Mouse (Mus musculus): ENCODE data around the gene Mapk8ip3. TPM values are rescaled to one million over a fixed set of nuclear protein-coding genes. Genes with fewer than 3 reads are reported as not detected.
A peak's percentile ranks its signal among the peaks of the same experiment; 100 is the strongest.

Mapk8ip3 gene
- polyA plus RNA-seq, 1 experiment from 2014 or later, result 8.3 TPM

GRCm38 (mm10) chr17:24937266-24937665 lies 489 bp upstream of the Mapk8ip3 start:
- Histone ChIP-seq H3K4me2 (peak overlapping the region; percentile 87), H3K27ac (replicated peaks) (peak overlapping the region; percentile 92), H3K36me3 (replicated peaks) (peaks cover 9% of the 10 kb centered on the region; the same call in 1 of the 2 replicates), H3K27me3 (no peaks in the 10 kb centered on the region), H3K9ac (peak overlapping the region; percentile 92), H3K4me1 (replicated peaks) (peaks cover 41% of the 10 kb centered on the region), H3K4me3 (replicated peaks) (peak overlapping the region; percentile 96), H3K9me3 (replicated peaks) (no peaks in the 10 kb centered on the region)
- no peak for ATAC-seq (ENCODE audit: insufficient read depth)
- 45% methylated on average over 6 of the region's 6 CpGs for WGBS (ENCODE audit: insufficient replicate concordance)

GRCm38 (mm10) chr17:24935666-24936065 lies 1.1 kb downstream of the Mapk8ip3 start:
- H3K4me2 ChIP-seq, result peak overlapping the region; percentile 87
- no peak for ATAC-seq (ENCODE audit: insufficient read depth)
- no peaks in the 10 kb centered on the region for H3K9me3 ChIP-seq (replicated peaks)
- H3K4me1 ChIP-seq (replicated peaks), result peaks cover 41% of the 10 kb centered on the region
- no peaks in the 10 kb centered on the region for H3K27me3 ChIP-seq
- H3K9ac ChIP-seq, result peak overlapping the region; percentile 92
- H3K27ac ChIP-seq (replicated peaks), result peak overlapping the region; percentile 92
- peak overlapping the region; percentile 96 for H3K4me3 ChIP-seq (replicated peaks)
- H3K36me3 ChIP-seq (replicated peaks), result peaks cover 18% of the 10 kb centered on the region; the same call in 1 of the 2 replicates

DNA sequence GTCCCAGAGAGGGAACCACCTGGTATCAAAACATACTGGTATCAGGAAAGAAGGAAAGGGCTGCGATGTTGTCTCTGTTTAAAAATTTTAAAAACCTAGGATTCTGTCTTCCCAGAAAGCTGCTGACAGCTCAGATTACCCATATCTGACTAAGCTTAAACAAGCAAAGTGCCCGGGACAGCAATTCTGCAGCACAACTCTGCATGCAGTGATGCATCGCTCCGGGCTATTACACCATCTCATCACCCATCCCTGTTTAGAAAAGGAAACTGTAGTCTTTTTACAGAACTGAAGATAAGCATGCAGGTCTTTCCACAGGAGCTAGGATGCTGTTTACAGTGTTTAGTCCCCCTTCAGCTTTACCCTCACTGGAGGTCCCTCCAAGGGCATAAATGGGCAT lies 1.9 kb downstream of the Mapk8ip3 start:
- Histone ChIP-seq H3K27me3 (no peaks in the 10 kb centered on the region), H3K4me3 (replicated peaks) (peak overlapping the region; percentile 96), H3K4me1 (replicated peaks) (peaks cover 41% of the 10 kb centered on the region), H3K9me3 (replicated peaks) (no peaks in the 10 kb centered on the region), H3K9ac (peak overlapping the region; percentile 92), H3K36me3 (replicated peaks) (peaks cover 18% of the 10 kb centered on the region), H3K4me2 (peak overlapping the region; percentile 87), H3K27ac (replicated peaks) (peak overlapping the region; percentile 92; the same call in 1 of the 2 replicates)
- 67% methylated on average over 4 of the region's 4 CpGs for WGBS (ENCODE audit: insufficient replicate concordance)
- no peak for ATAC-seq (ENCODE audit: insufficient read depth)

DNA sequence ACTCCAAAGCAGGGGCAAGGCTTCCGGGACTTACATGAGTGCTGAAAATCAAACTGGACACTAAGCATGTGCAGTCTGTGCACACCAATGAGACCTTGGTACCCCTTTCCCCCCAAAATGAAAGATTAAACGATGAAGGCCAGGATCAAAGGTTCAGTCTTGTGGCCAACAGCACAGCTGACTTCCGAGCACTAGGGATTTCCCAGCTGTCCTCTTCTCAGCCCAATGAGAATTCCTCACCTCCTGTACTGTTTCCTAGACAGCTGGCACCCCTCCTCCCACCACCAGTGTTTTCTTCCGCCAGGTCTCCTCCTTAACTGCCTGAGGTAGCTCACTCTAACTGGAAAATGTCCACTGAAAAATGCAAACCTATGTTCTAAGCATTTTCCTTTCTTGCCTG lies 3.6 kb downstream of the Mapk8ip3 start:
- no peak overlapping the region for H3K4me3 ChIP-seq (replicated peaks)
- no peak for ATAC-seq (ENCODE audit: insufficient read depth)
- WGBS (ENCODE audit: insufficient replicate concordance), result 86% methylated on average over 4 of the region's 4 CpGs
- peaks cover 27% of the 10 kb centered on the region for H3K36me3 ChIP-seq (replicated peaks)
- no peaks in the 10 kb centered on the region for H3K27me3 ChIP-seq
- no peak overlapping the region; the same call in 1 of the 2 replicates for H3K4me2 ChIP-seq
- H3K9ac ChIP-seq, result no peak overlapping the region
- peaks cover 46% of the 10 kb centered on the region for H3K4me1 ChIP-seq (replicated peaks)
- H3K9me3 ChIP-seq (replicated peaks), result no peaks in the 10 kb centered on the region
- no peak overlapping the region for H3K27ac ChIP-seq (replicated peaks)

DNA sequence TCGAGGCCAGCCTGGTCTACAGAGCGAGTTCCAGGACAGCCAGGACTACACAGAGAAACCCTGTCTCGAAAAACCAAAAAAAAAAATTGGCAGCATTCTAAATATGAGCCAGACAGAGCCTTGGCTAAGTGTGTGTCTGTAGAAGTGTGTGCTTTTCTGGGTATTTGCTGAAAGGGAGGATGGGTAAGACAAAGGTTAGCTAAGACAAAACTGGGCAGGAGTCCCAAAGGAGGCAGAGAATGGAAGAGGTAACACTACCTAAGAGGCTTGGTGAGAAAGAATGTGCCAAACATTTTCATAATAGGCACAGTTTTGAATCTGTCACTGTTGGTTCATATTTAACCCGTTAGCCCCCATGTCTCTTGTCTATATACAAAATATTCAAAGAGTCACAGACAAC lies 4.3 kb downstream of the Mapk8ip3 start:
- Histone ChIP-seq H3K9me3 (replicated peaks) (no peaks in the 10 kb centered on the region), H3K36me3 (replicated peaks) (peaks cover 33% of the 10 kb centered on the region), H3K4me1 (replicated peaks) (peaks cover 43% of the 10 kb centered on the region), H3K4me2 (no peak overlapping the region), H3K27ac (replicated peaks) (no peak overlapping the region), H3K27me3 (no peaks in the 10 kb centered on the region), H3K4me3 (replicated peaks) (no peak overlapping the region), H3K9ac (no peak overlapping the region)
- WGBS (ENCODE audit: insufficient replicate concordance), result 83% methylated on average over 4 of the region's 4 CpGs
- no peak for ATAC-seq (ENCODE audit: insufficient read depth)

- Histone ChIP-seq H3K27ac (replicated peaks) (no peak overlapping the region), H3K9ac (no peak overlapping the region), H3K9me3 (replicated peaks) (no peaks in the 10 kb centered on the region), H3K4me2 (no peak overlapping the region), H3K27me3 (no peaks in the 10 kb centered on the region), H3K36me3 (replicated peaks) (peaks cover 63% of the 10 kb centered on the region), H3K4me3 (replicated peaks) (no peak overlapping the region), H3K4me1 (replicated peaks) (peaks cover 20% of the 10 kb centered on the region)
- no peak for ATAC-seq (ENCODE audit: insufficient read depth)
- 58% methylated on average over 1 of the region's 1 CpGs for WGBS (ENCODE audit: insufficient replicate concordance)
Observed at GRCm38 (mm10) chr17:24929506-24929905, 7.3 kb downstream of the Mapk8ip3 start.

- H3K27me3 ChIP-seq, result no peaks in the 10 kb centered on the region
- no peaks in the 10 kb centered on the region for H3K9me3 ChIP-seq (replicated peaks)
- H3K4me2 ChIP-seq, result no peak overlapping the region
- H3K4me3 ChIP-seq (replicated peaks), result no peak overlapping the region
- WGBS (ENCODE audit: insufficient replicate concordance), result 93% methylated on average over 1 of the region's 1 CpGs
- ATAC-seq (ENCODE audit: insufficient read depth), result no peak
- no peaks in the 10 kb centered on the region for H3K4me1 ChIP-seq (replicated peaks)
- H3K9ac ChIP-seq, result no peak overlapping the region
- peaks cover 98% of the 10 kb centered on the region for H3K36me3 ChIP-seq (replicated peaks)
- no peak overlapping the region for H3K27ac ChIP-seq (replicated peaks)
Observed at GRCm38 (mm10) chr17:24923246-24923645, 13.5 kb downstream of the Mapk8ip3 start.

DNA sequence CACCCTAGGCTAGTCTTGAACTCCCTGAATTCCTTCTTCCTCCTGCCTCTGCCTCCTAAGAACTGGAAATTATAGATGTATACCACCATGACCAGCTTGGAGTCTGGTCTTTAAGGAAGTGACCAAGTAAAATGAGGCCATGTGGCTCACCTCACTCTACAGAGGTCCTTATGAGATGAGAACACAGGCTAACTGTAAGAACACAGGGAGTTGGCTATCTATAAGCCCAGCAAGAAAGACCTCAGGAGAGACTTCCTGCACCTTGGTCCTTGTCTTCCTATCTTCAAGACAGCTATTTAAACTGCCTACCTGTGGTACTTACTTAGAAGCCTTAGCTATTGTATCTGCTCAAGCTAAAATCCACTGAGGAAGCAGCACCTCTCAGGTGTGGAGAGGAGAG lies 22.8 kb downstream of the Mapk8ip3 start:
- Histone ChIP-seq H3K4me1 (replicated peaks) (no peaks in the 10 kb centered on the region), H3K9me3 (replicated peaks) (no peaks in the 10 kb centered on the region), H3K27ac (replicated peaks) (no peak overlapping the region), H3K4me2 (no peak overlapping the region), H3K4me3 (replicated peaks) (no peak overlapping the region), H3K27me3 (no peaks in the 10 kb centered on the region), H3K9ac (no peak overlapping the region), H3K36me3 (replicated peaks) (peaks cover 99% of the 10 kb centered on the region)
- ATAC-seq (ENCODE audit: insufficient read depth), result no peak

GRCm38 (mm10) chr17:24907591-24907990 lies 29.2 kb downstream of the Mapk8ip3 start:
- no peak overlapping the region for H3K9ac ChIP-seq
- 0 out of 2 replicates have a peak overlapping the region, but pooled peaks have one; percentile 12 for H3K27ac ChIP-seq (replicated peaks)
- 90% methylated on average over 2 of the region's 2 CpGs for WGBS (ENCODE audit: insufficient replicate concordance)
- peaks cover 21% of the 10 kb centered on the region for H3K4me1 ChIP-seq (replicated peaks)
- no peak overlapping the region for H3K4me2 ChIP-seq
- H3K4me3 ChIP-seq (replicated peaks), result no peak overlapping the region
- no peak for ATAC-seq (ENCODE audit: insufficient read depth)
- H3K9me3 ChIP-seq (replicated peaks), result no peaks in the 10 kb centered on the region
- H3K36me3 ChIP-seq (replicated peaks), result peaks cover 100% of the 10 kb centered on the region
- no peaks in the 10 kb centered on the region for H3K27me3 ChIP-seq

- ATAC-seq (ENCODE audit: insufficient read depth), result no peak
- Histone ChIP-seq H3K4me3 (replicated peaks) (no peak overlapping the region), H3K27ac (replicated peaks) (peak overlapping the region; percentile 98), H3K9ac (0 out of 2 replicates have a peak overlapping the region, but pooled peaks have one; percentile 45), H3K27me3 (no peaks in the 10 kb centered on the region), H3K4me1 (replicated peaks) (peaks cover 44% of the 10 kb centered on the region), H3K36me3 (replicated peaks) (peaks cover 100% of the 10 kb centered on the region), H3K9me3 (replicated peaks) (no peaks in the 10 kb centered on the region), H3K4me2 (peak overlapping the region; percentile 69)
- 88% methylated on average over 9 of the region's 9 CpGs for WGBS (ENCODE audit: insufficient replicate concordance)
Observed at GRCm38 (mm10) chr17:24903767-24904166, 33.0 kb downstream of the Mapk8ip3 start.

DNA sequence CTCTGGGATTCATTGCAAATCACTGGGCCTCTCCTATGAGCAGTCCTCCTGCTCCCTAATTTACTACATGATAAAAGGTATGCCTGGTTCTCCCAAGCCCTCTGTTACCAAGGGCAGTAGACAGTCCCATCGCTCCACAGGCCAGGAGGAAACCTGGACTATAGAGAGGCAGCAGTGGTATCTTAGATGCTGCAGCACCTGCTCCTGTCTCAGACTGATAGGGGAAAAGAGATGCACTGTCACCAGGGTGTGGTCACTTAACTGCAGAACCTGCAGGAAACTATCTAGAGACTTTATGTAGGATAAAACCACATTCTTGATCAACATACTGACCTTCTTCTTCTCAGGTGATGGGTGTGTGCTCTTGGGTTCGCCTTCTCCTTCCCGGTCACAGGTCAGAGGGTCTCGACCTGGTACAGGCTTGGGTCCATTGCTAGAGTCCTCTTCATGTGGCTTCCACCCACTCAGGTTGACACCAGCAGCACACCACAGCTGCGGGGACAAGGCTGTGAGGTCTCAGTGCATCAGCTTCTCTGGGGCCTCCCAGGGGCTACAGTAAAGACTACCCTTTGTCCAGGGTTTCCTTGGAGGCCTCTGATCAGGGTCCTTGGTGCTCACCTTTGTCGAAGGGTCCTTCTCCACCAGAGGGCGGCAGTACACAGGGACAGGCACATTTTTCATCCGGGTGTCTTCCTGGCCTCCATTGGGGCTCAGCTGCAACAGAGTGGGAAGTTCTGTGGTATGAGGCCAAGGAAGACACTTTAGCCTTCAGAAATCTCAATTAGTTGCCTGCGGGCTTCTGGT lies 33.9 kb downstream of the Mapk8ip3 start:
- Histone ChIP-seq H3K9me3 (replicated peaks) (no peaks in the 10 kb centered on the region), H3K4me1 (replicated peaks) (peaks cover 53% of the 10 kb centered on the region), H3K9ac (peak overlapping the region; percentile 45), H3K27me3 (no peaks in the 10 kb centered on the region), H3K27ac (replicated peaks) (peak overlapping the region; percentile 98), H3K36me3 (replicated peaks) (peaks cover 100% of the 10 kb centered on the region), H3K4me2 (peak overlapping the region; percentile 69), H3K4me3 (replicated peaks) (peak overlapping the region; percentile 32)
- WGBS (ENCODE audit: insufficient replicate concordance), result 30% methylated on average over 9 of the region's 9 CpGs
- peak; percentile 99 for ATAC-seq (ENCODE audit: insufficient read depth)
